Mouse (Mus musculus): ENCODE measurements around the gene Tmem43. TPM values are rescaled to one million over a fixed set of nuclear protein-coding genes. Genes with fewer than 3 reads are reported as not detected.
"Not testable (repeated sequence)": the region's sequence is repeated elsewhere in the genome, so short reads cannot be mapped to it uniquely, and the experiment has no call there.

Tmem43 gene
- total RNA-seq (2021) = 10 to 100 TPM; 28.0 to 28.1 TPM

- intact Hi-C loops (cut with DNase I) = loop anchor here (2.0 kb wide), 1 partner anchor 32 kb away; no protein-coding TSS in a partner anchor
- peak; percentile 96 to 97 for DNase-seq
Measured at GRCm38 (mm10) chr6:91472868-91473804, at the start of gene Tmem43, which contains the start of gene Chchd4. Gene Tmem43, plus strand, starts transcription at chr6:91473703. Gene Chchd4, minus strand, starts transcription at chr6:91473546.

GRCm38 (mm10) chr6:91424151-91424550 is 49.4 kb upstream of the Tmem43 start:
- DNase-seq = no peak
- intact Hi-C loops (cut with DNase I) = no loop called here

- intact Hi-C loops (cut with DNase I) = loop anchor here (2.0 kb wide), 2 partner anchors 32 to 70 kb away; partner anchors contain the start of genes Chchd4 and Tmem43
- DNase-seq = peak; percentile 93 to 98
Measured at GRCm38 (mm10) chr6:91440474-91441144, 32.9 kb upstream of the Tmem43 start.

- intact Hi-C loops (cut with DNase I) = loop anchor here (2.0 kb wide), 2 partner anchors 32 to 70 kb away; partner anchors contain the start of genes Chchd4 and Tmem43
Measured at GRCm38 (mm10) chr6:91441145-91441662, 32.3 kb upstream of the Tmem43 start.

GRCm38 (mm10) chr6:91445316-91445715 is 28.2 kb upstream of the Tmem43 start:
- intact Hi-C loops (cut with DNase I) = no loop called here
- no peak for DNase-seq

More at GRCm38 (mm10) chr6:91441145-91441662, 32.3 kb upstream of the Tmem43 start:
- DNase-seq = peak in 1 of 2 experiments; percentile 2

- no peak for DNase-seq
- intact Hi-C loops (cut with DNase I) = no loop called here
Measured at GRCm38 (mm10) chr6:91449472-91450225, 23.9 kb upstream of the Tmem43 start.

- intact Hi-C loops (cut with DNase I) = no loop called here
- no peak for DNase-seq
Measured at GRCm38 (mm10) chr6:91452056-91452455, 21.4 kb upstream of the Tmem43 start.

GRCm38 (mm10) chr6:91454546-91454945 is 19.0 kb upstream of the Tmem43 start:
- no peak for DNase-seq
- intact Hi-C loops (cut with DNase I) = no loop called here

GRCm38 (mm10) chr6:91459471-91459870 is 14.0 kb upstream of the Tmem43 start:
- no peak for DNase-seq
- intact Hi-C loops (cut with DNase I) = no loop called here

GRCm38 (mm10) chr6:91465756-91466155 is 7.7 kb upstream of the Tmem43 start:
- intact Hi-C loops (cut with DNase I) = no loop called here
- DNase-seq = no peak

GRCm38 (mm10) chr6:91467106-91467505 is 6.4 kb upstream of the Tmem43 start:
- intact Hi-C loops (cut with DNase I) = no loop called here
- no peak for DNase-seq

- intact Hi-C loops (cut with DNase I) = no loop called here
- no peak for DNase-seq
Measured at GRCm38 (mm10) chr6:91470712-91471111, 2.8 kb upstream of the Tmem43 start.

GRCm38 (mm10) chr6:91471427-91471826 is 2.1 kb upstream of the Tmem43 start:
- DNase-seq; intact Hi-C loops (cut with DNase I): not testable (repeated sequence)

GRCm38 (mm10) chr6:91472319-91472718 is 1.2 kb upstream of the Tmem43 start:
- no peak for DNase-seq
- intact Hi-C loops (cut with DNase I) = loop anchor here (2.0 kb wide), 1 partner anchor 32 kb away; no protein-coding TSS in a partner anchor

- intact Hi-C loops (cut with DNase I) = loop anchor here (2.0 kb wide), 2 partner anchors 33 to 35 kb away; no protein-coding TSS in a partner anchor
- DNase-seq = peak in 1 of 2 experiments; percentile 19
Measured at GRCm38 (mm10) chr6:91473805-91474440, 420 bp downstream of the Tmem43 start.

GRCm38 (mm10) chr6:91474441-91475190 is 1.1 kb downstream of the Tmem43 start:
- intact Hi-C loops (cut with DNase I) = loop anchor here (2.0 kb wide), 1 partner anchor 34 kb away; no protein-coding TSS in a partner anchor
- DNase-seq = peak in 1 of 2 experiments; percentile 31

GRCm38 (mm10) chr6:91476541-91476940 is 3.0 kb downstream of the Tmem43 start:
- intact Hi-C loops (cut with DNase I) = no loop called here
- DNase-seq = no peak

- intact Hi-C loops (cut with DNase I) = no loop called here
- DNase-seq = no peak
Measured at GRCm38 (mm10) chr6:91483371-91483770, 9.9 kb downstream of the Tmem43 start.
